Mouse (Mus musculus): Measurements from ENCODE around the gene Olfr548-ps1. TPM values are rescaled to one million over a fixed set of nuclear protein-coding genes. Genes with fewer than 3 reads are reported as not detected.

The Olfr548-ps1 gene
- total RNA-seq, 2 experiments from 2014 or later: not detected

- no peak for DNase-seq
Observed at GRCm38 (mm10) chr7:102575998-102576397, 35.3 kb downstream of the Olfr548-ps1 start.

GRCm38 (mm10) chr7:102591786-102592185 is 51.1 kb downstream of the Olfr548-ps1 start, which contains the start of gene Olfr551:
Gene Olfr551, minus strand, starts transcription at chr7:102591886.
- DNase-seq: no peak

Other genes with a start within 250 kb of the Olfr548-ps1 start
- 10 to 100 TPM; 19.2 to 21.4 TPM for gene Rrm1, start 99.2 kb upstream of the Olfr548-ps1 start, total RNA-seq (2021)
- not detected for gene Olfr543, start 59.2 kb upstream of the Olfr548-ps1 start, total RNA-seq (2021)
- gene Olfr544, start 52.6 kb upstream of the Olfr548-ps1 start, total RNA-seq (2021): not detected
- not detected for gene Olfr545, start 41.3 kb upstream of the Olfr548-ps1 start, total RNA-seq (2021)
- gene Olfr547, start 6.1 kb upstream of the Olfr548-ps1 start, total RNA-seq (2021): not detected
- gene Olfr549, start 9.0 kb downstream of the Olfr548-ps1 start, total RNA-seq (2021): not detected
- 10 to 100 TPM; 13.0 to 16.4 TPM for gene Trim21, start 24.6 kb downstream of the Olfr548-ps1 start, total RNA-seq (2021)
- not detected for gene Olfr550, start 30.5 kb downstream of the Olfr548-ps1 start, total RNA-seq (2021)
- not detected for gene Olfr551, start 51.0 kb downstream of the Olfr548-ps1 start, total RNA-seq (2021)
- gene Olfr552, start 56.9 kb downstream of the Olfr548-ps1 start, total RNA-seq (2021): under 1 TPM in 1 of 2 experiments, not detected in 1; 0.07 TPM
- not detected for gene Olfr553, start 77.3 kb downstream of the Olfr548-ps1 start, total RNA-seq (2021)
- gene Olfr554, start 97.5 kb downstream of the Olfr548-ps1 start, total RNA-seq (2021): not detected
- not detected for gene Olfr555, start 117.9 kb downstream of the Olfr548-ps1 start, total RNA-seq (2021)
- not detected for gene Olfr556, start 124.0 kb downstream of the Olfr548-ps1 start, total RNA-seq (2021)
- gene Trim68, start 146.4 kb downstream of the Olfr548-ps1 start, total RNA-seq (2021): 1 to 10 TPM; 8.2 to 9.8 TPM
- gene Olfr557, start 155.0 kb downstream of the Olfr548-ps1 start, total RNA-seq (2021): not detected
- gene Olfr558, start 161.3 kb downstream of the Olfr548-ps1 start, total RNA-seq (2021): under 1 TPM; 0.33 TPM
- not detected for gene Olfr33, start 178.2 kb downstream of the Olfr548-ps1 start, total RNA-seq (2021)
- not detected for gene Olfr559, start 186.6 kb downstream of the Olfr548-ps1 start, total RNA-seq (2021)
- not detected for gene Olfr560, start 218.5 kb downstream of the Olfr548-ps1 start, total RNA-seq (2021)
- gene Olfr78, start 218.6 kb downstream of the Olfr548-ps1 start, total RNA-seq (2021): under 1 TPM; 0.20 to 0.26 TPM
- not detected for gene Olfr561, start 230.3 kb downstream of the Olfr548-ps1 start, total RNA-seq (2021)